Mouse (Mus musculus): ENCODE measurements at regions not wholly inside any gene's neighbourhood (a gene's known extent, or its start where the extent isn't known, plus 50 kb on each side); places are given as distances from the start of the nearest gene placed in this dataset.

- Histone ChIP-seq H3K27me3 (0 out of 2 replicates have a peak, but pooled peaks cover 6% of the 10 kb centered on the region), H3K4me2 (no peak overlapping the region), H3K4me3 (replicated peaks) (no peak overlapping the region), H3K4me1 (no peaks in the 10 kb centered on the region; the same call in 1 of the 2 replicates), H3K36me3 (replicated peaks) (no peaks in the 10 kb centered on the region), H3K9ac (no peak overlapping the region), H3K9me3 (no peaks in the 10 kb centered on the region), H3K27ac (no peak overlapping the region)
- ATAC-seq (ENCODE audit: low FRiP score): no peak
- 71% methylated on average over 4 of the region's 4 CpGs for WGBS
Observed at GRCm38 (mm10) chr7:113069336-113069924, 115.7 kb downstream of the Rassf10 start.

- H3K9me3 ChIP-seq: no peaks in the 10 kb centered on the region
- 84% methylated on average over 1 of the region's 1 CpGs for WGBS
- no peak overlapping the region for H3K4me2 ChIP-seq
- H3K9ac ChIP-seq: no peak overlapping the region
- 0 out of 2 replicates have a peak, but pooled peaks cover 6% of the 10 kb centered on the region for H3K27me3 ChIP-seq
- no peaks in the 10 kb centered on the region; the same call in 1 of the 2 replicates for H3K4me1 ChIP-seq
- no peak overlapping the region for H3K4me3 ChIP-seq (replicated peaks)
- H3K36me3 ChIP-seq (replicated peaks): no peaks in the 10 kb centered on the region
- H3K27ac ChIP-seq: no peak overlapping the region
- no peak for ATAC-seq (ENCODE audit: low FRiP score)
Observed at GRCm38 (mm10) chr7:113071418-113071817, 117.7 kb downstream of the Rassf10 start.

- Histone ChIP-seq H3K9me3 (no peaks in the 10 kb centered on the region), H3K9ac (no peak overlapping the region), H3K4me2 (no peak overlapping the region), H3K36me3 (replicated peaks) (no peaks in the 10 kb centered on the region), H3K4me1 (no peaks in the 10 kb centered on the region; the same call in 1 of the 2 replicates), H3K4me3 (replicated peaks) (no peak overlapping the region), H3K27ac (no peak overlapping the region), H3K27me3 (0 out of 2 replicates have a peak, but pooled peaks cover 6% of the 10 kb centered on the region)
- no peak for ATAC-seq (ENCODE audit: low FRiP score)
- 58% methylated on average over 6 of the region's 6 CpGs for WGBS
Observed at GRCm38 (mm10) chr7:113073781-113074180, 120.0 kb downstream of the Rassf10 start.

GRCm38 (mm10) chr7:113075371-113075770 lies 121.6 kb downstream of the Rassf10 start:
- Histone ChIP-seq H3K4me1 (no peaks in the 10 kb centered on the region; the same call in 1 of the 2 replicates), H3K9ac (no peak overlapping the region), H3K4me2 (no peak overlapping the region), H3K27ac (no peak overlapping the region), H3K4me3 (replicated peaks) (no peak overlapping the region), H3K36me3 (replicated peaks) (no peaks in the 10 kb centered on the region), H3K27me3 (0 out of 2 replicates have a peak, but pooled peaks cover 6% of the 10 kb centered on the region), H3K9me3 (no peaks in the 10 kb centered on the region)
- 76% methylated on average over 6 of the region's 6 CpGs for WGBS
- ATAC-seq (ENCODE audit: low FRiP score): no peak

- no peak overlapping the region for H3K4me2 ChIP-seq
- H3K36me3 ChIP-seq (replicated peaks): no peaks in the 10 kb centered on the region
- H3K27me3 ChIP-seq: 0 out of 2 replicates have a peak, but pooled peaks cover 6% of the 10 kb centered on the region
- WGBS: 89% methylated on average over 7 of the region's 7 CpGs
- H3K27ac ChIP-seq: no peak overlapping the region
- H3K4me3 ChIP-seq (replicated peaks): no peak overlapping the region
- no peaks in the 10 kb centered on the region for H3K9me3 ChIP-seq
- no peak for ATAC-seq (ENCODE audit: low FRiP score)
- H3K9ac ChIP-seq: no peak overlapping the region
- H3K4me1 ChIP-seq: peaks cover 5% of the 10 kb centered on the region
Observed at GRCm38 (mm10) chr7:113076243-113076642, 122.5 kb downstream of the Rassf10 start.

GRCm38 (mm10) chr7:113081120-113081519 lies 126.1 kb upstream of the Arntl start:
- H3K27me3 ChIP-seq: peaks cover 4% of the 10 kb centered on the region; the same call in 1 of the 2 replicates
- H3K36me3 ChIP-seq (replicated peaks): no peaks in the 10 kb centered on the region
- no peak overlapping the region for H3K4me2 ChIP-seq
- 64% methylated on average over 5 of the region's 5 CpGs for WGBS
- no peak overlapping the region for H3K9ac ChIP-seq
- peaks cover 6% of the 10 kb centered on the region; the same call in 1 of the 2 replicates for H3K4me1 ChIP-seq
- no peak overlapping the region for H3K4me3 ChIP-seq (replicated peaks)
- ATAC-seq (ENCODE audit: low FRiP score): no peak
- no peaks in the 10 kb centered on the region for H3K9me3 ChIP-seq
- H3K27ac ChIP-seq: no peak overlapping the region

- no peak for ATAC-seq (ENCODE audit: low FRiP score)
- Histone ChIP-seq H3K4me3 (replicated peaks) (no peak overlapping the region), H3K4me1 (peaks cover 6% of the 10 kb centered on the region; the same call in 1 of the 2 replicates), H3K4me2 (no peak overlapping the region), H3K27me3 (peaks cover 11% of the 10 kb centered on the region), H3K36me3 (replicated peaks) (no peaks in the 10 kb centered on the region), H3K9ac (no peak overlapping the region), H3K9me3 (no peaks in the 10 kb centered on the region), H3K27ac (no peak overlapping the region)
- WGBS: 81% methylated on average over 8 of the region's 8 CpGs
Observed at GRCm38 (mm10) chr7:113084930-113085625, 122.2 kb upstream of the Arntl start.

- H3K27ac ChIP-seq: no peak overlapping the region
- no peak for ATAC-seq (ENCODE audit: low FRiP score)
Observed at GRCm38 (mm10) chr7:113086158-113086557, 121.1 kb upstream of the Arntl start.

GRCm38 (mm10) chr7:113087646-113088045 lies 119.6 kb upstream of the Arntl start:
- WGBS: 91% methylated on average over 5 of the region's 5 CpGs
- Histone ChIP-seq H3K4me1 (no peaks in the 10 kb centered on the region), H3K27me3 (peaks cover 15% of the 10 kb centered on the region), H3K9me3 (no peaks in the 10 kb centered on the region), H3K4me2 (no peak overlapping the region), H3K4me3 (replicated peaks) (no peak overlapping the region), H3K9ac (no peak overlapping the region), H3K36me3 (replicated peaks) (no peaks in the 10 kb centered on the region), H3K27ac (no peak overlapping the region)
- ATAC-seq (ENCODE audit: low FRiP score): no peak

More at GRCm38 (mm10) chr7:113086158-113086557, 121.1 kb upstream of the Arntl start:
- H3K9ac ChIP-seq: no peak overlapping the region
- no peak overlapping the region for H3K4me3 ChIP-seq (replicated peaks)
- WGBS: 81% methylated on average over 1 of the region's 1 CpGs
- no peak overlapping the region for H3K4me2 ChIP-seq
- no peaks in the 10 kb centered on the region for H3K36me3 ChIP-seq (replicated peaks)
- H3K27me3 ChIP-seq: peaks cover 11% of the 10 kb centered on the region
- H3K4me1 ChIP-seq: peaks cover 1% of the 10 kb centered on the region; the same call in 1 of the 2 replicates
- H3K9me3 ChIP-seq: no peaks in the 10 kb centered on the region

- no peak for ATAC-seq (ENCODE audit: low FRiP score)
- no peaks in the 10 kb centered on the region for H3K36me3 ChIP-seq (replicated peaks)
- H3K4me3 ChIP-seq (replicated peaks): no peak overlapping the region
- no peak overlapping the region for H3K27ac ChIP-seq
- peaks cover 15% of the 10 kb centered on the region for H3K27me3 ChIP-seq
- H3K9ac ChIP-seq: no peak overlapping the region
- H3K4me1 ChIP-seq: no peaks in the 10 kb centered on the region
- H3K4me2 ChIP-seq: no peak overlapping the region
- H3K9me3 ChIP-seq: no peaks in the 10 kb centered on the region
- WGBS: 82% methylated on average over 4 of the region's 4 CpGs
Observed at GRCm38 (mm10) chr7:113089044-113089443, 118.2 kb upstream of the Arntl start.

GRCm38 (mm10) chr7:113093931-113094330 lies 113.3 kb upstream of the Arntl start:
- Histone ChIP-seq H3K27ac (no peak overlapping the region), H3K9me3 (no peaks in the 10 kb centered on the region), H3K4me3 (replicated peaks) (no peak overlapping the region), H3K4me1 (no peaks in the 10 kb centered on the region), H3K36me3 (replicated peaks) (no peaks in the 10 kb centered on the region), H3K27me3 (peaks cover 5% of the 10 kb centered on the region; the same call in 1 of the 2 replicates), H3K9ac (no peak overlapping the region), H3K4me2 (no peak overlapping the region)
- 86% methylated on average over 5 of the region's 5 CpGs for whole genome bisulfite sequencing
- ATAC-seq (ENCODE audit: low FRiP score): no peak

- no peak overlapping the region for H3K27ac ChIP-seq
- H3K27me3 ChIP-seq: 0 out of 2 replicates have a peak, but pooled peaks cover 5% of the 10 kb centered on the region
- no peaks in the 10 kb centered on the region for H3K9me3 ChIP-seq
- WGBS: 92% methylated on average over 3 of the region's 3 CpGs
- H3K4me1 ChIP-seq: no peaks in the 10 kb centered on the region
- no peak overlapping the region for H3K4me3 ChIP-seq (replicated peaks)
- no peaks in the 10 kb centered on the region for H3K36me3 ChIP-seq (replicated peaks)
- H3K4me2 ChIP-seq: no peak overlapping the region
- ATAC-seq (ENCODE audit: low FRiP score): no peak
- no peak overlapping the region for H3K9ac ChIP-seq
Observed at GRCm38 (mm10) chr7:113095092-113095491, 112.2 kb upstream of the Arntl start.
